Mouse (Mus musculus): Measurements from ENCODE around the gene Ltb. TPM values are rescaled to one million over a fixed set of nuclear protein-coding genes. Genes with fewer than 3 reads are reported as not detected.

The Ltb gene
- total and polyA plus RNA-seq, 2 experiments from 2014 or later, result 0.27 to 0.33 TPM

GRCm38 (mm10) chr17:35236390-35236746 is 42.1 kb downstream of the Ltb start:
- Histone ChIP-seq H3K27me3 (ENCODE audit: control insufficient read depth, insufficient read depth, low read length) (no peaks in the 10 kb centered on the region), H3K4me2 (ENCODE audit: low read depth, low read length) (peak overlapping the region; percentile 75), H3K4me3 (ENCODE audit: low read depth, low read length) (peak overlapping the region; percentile 59), H3K27ac (ENCODE audit: low read depth) (peak overlapping the region; percentile 89), H3K9ac (replicated peaks; ENCODE audit: low read depth, low read length) (peak overlapping the region; percentile 78; the same call in 1 of the 2 replicates), H3K4me1 (ENCODE audit: control insufficient read depth, insufficient read depth) (peaks cover 12% of the 10 kb centered on the region), H3K36me3 (replicated peaks; ENCODE audit: control insufficient read depth, insufficient read depth, low read length) (peaks cover 9% of the 10 kb centered on the region; the same call in 1 of the 2 replicates), H3K9me3 (replicated peaks; ENCODE audit: control insufficient read depth, low read length) (no peaks in the 10 kb centered on the region)
- ATAC-seq (ENCODE audit: insufficient read depth, low read depth) (peak; percentile 64), DNase-seq (ENCODE audit: low spot score) (peak; percentile 77)
- 1% methylated on average over 18 of the region's 18 CpGs for WGBS
- TF ChIP-seq EP300 (IDR thresholded peaks at IDR 0.05; ENCODE audit: low read depth) (no peak), CTCF (IDR thresholded peaks at IDR 0.05; ENCODE audit: low read depth) (peak; percentile 96)

GRCm38 (mm10) chr17:35236996-35237395 is 42.8 kb downstream of the Ltb start:
- TF ChIP-seq EP300 (IDR thresholded peaks at IDR 0.05; ENCODE audit: low read depth), result no peak
- no peak for TF ChIP-seq CTCF (IDR thresholded peaks at IDR 0.05; ENCODE audit: low read depth)
- H3K36me3 ChIP-seq (replicated peaks; ENCODE audit: control insufficient read depth, insufficient read depth, low read length), result 0 out of 2 replicates have a peak, but pooled peaks cover 8% of the 10 kb centered on the region
- no peak for ATAC-seq (ENCODE audit: insufficient read depth, low read depth)
- H3K4me3 ChIP-seq (ENCODE audit: low read depth, low read length), result no peak overlapping the region
- WGBS, result 69% methylated on average over 9 of the region's 9 CpGs
- no peaks in the 10 kb centered on the region for H3K27me3 ChIP-seq (ENCODE audit: control insufficient read depth, insufficient read depth, low read length)
- no peaks in the 10 kb centered on the region for H3K9me3 ChIP-seq (replicated peaks; ENCODE audit: control insufficient read depth, low read length)
- no peak for DNase-seq (ENCODE audit: low spot score)
- H3K4me1 ChIP-seq (ENCODE audit: control insufficient read depth, insufficient read depth), result peaks cover 12% of the 10 kb centered on the region
- no peak overlapping the region for H3K9ac ChIP-seq (replicated peaks; ENCODE audit: low read depth, low read length)
- no peak overlapping the region for H3K27ac ChIP-seq (ENCODE audit: low read depth)
- no peak overlapping the region for H3K4me2 ChIP-seq (ENCODE audit: low read depth, low read length)

GRCm38 (mm10) chr17:35237504-35237903 is 43.3 kb downstream of the Ltb start:
- peaks cover 12% of the 10 kb centered on the region for H3K4me1 ChIP-seq (ENCODE audit: control insufficient read depth, insufficient read depth)
- no peak overlapping the region for H3K4me3 ChIP-seq (ENCODE audit: low read depth, low read length)
- H3K36me3 ChIP-seq (replicated peaks; ENCODE audit: control insufficient read depth, insufficient read depth, low read length), result 0 out of 2 replicates have a peak, but pooled peaks cover 8% of the 10 kb centered on the region
- no peak for ATAC-seq (ENCODE audit: insufficient read depth, low read depth)
- TF ChIP-seq EP300 (IDR thresholded peaks at IDR 0.05; ENCODE audit: low read depth), result no peak
- no peak for TF ChIP-seq CTCF (IDR thresholded peaks at IDR 0.05; ENCODE audit: low read depth)
- no peak overlapping the region for H3K9ac ChIP-seq (replicated peaks; ENCODE audit: low read depth, low read length)
- WGBS, result 86% methylated on average over 12 of the region's 12 CpGs
- no peak overlapping the region for H3K27ac ChIP-seq (ENCODE audit: low read depth)
- H3K9me3 ChIP-seq (replicated peaks; ENCODE audit: control insufficient read depth, low read length), result no peaks in the 10 kb centered on the region
- no peak for DNase-seq (ENCODE audit: low spot score)
- H3K27me3 ChIP-seq (ENCODE audit: control insufficient read depth, insufficient read depth, low read length), result no peaks in the 10 kb centered on the region
- H3K4me2 ChIP-seq (ENCODE audit: low read depth, low read length), result no peak overlapping the region

- H3K9ac ChIP-seq (replicated peaks; ENCODE audit: low read depth, low read length), result no peak overlapping the region
- no peak overlapping the region for H3K4me2 ChIP-seq (ENCODE audit: low read depth, low read length)
- DNase-seq (ENCODE audit: low spot score) (no peak), ATAC-seq (ENCODE audit: insufficient read depth, low read depth) (no peak)
- peak overlapping the region; percentile 100 for H3K27ac ChIP-seq (ENCODE audit: low read depth)
- no peaks in the 10 kb centered on the region for H3K9me3 ChIP-seq (replicated peaks; ENCODE audit: control insufficient read depth, low read length)
- no peak overlapping the region for H3K4me3 ChIP-seq (ENCODE audit: low read depth, low read length)
- peaks cover 16% of the 10 kb centered on the region for H3K36me3 ChIP-seq (replicated peaks; ENCODE audit: control insufficient read depth, insufficient read depth, low read length)
- no peak for TF ChIP-seq CTCF (IDR thresholded peaks at IDR 0.05; ENCODE audit: low read depth)
- TF ChIP-seq EP300 (IDR thresholded peaks at IDR 0.05; ENCODE audit: low read depth), result no peak
- no peaks in the 10 kb centered on the region for H3K27me3 ChIP-seq (ENCODE audit: control insufficient read depth, insufficient read depth, low read length)
- 79% methylated on average over 5 of the region's 5 CpGs for WGBS
- peaks cover 24% of the 10 kb centered on the region for H3K4me1 ChIP-seq (ENCODE audit: control insufficient read depth, insufficient read depth)
These were observed 45.5 kb downstream of the Ltb start for GRCm38 (mm10) chr17:35239700-35240099.

GRCm38 (mm10) chr17:35240384-35241304 is 46.4 kb downstream of the Ltb start:
- 0 out of 2 replicates have a peak, but pooled peaks have one; percentile 0 for ATAC-seq (ENCODE audit: insufficient read depth, low read depth)
- no peaks in the 10 kb centered on the region for H3K27me3 ChIP-seq (ENCODE audit: control insufficient read depth, insufficient read depth, low read length)
- TF ChIP-seq EP300 (IDR thresholded peaks at IDR 0.05; ENCODE audit: low read depth) (no peak), CTCF (IDR thresholded peaks at IDR 0.05; ENCODE audit: low read depth) (no peak)
- peaks cover 25% of the 10 kb centered on the region for H3K36me3 ChIP-seq (replicated peaks; ENCODE audit: control insufficient read depth, insufficient read depth, low read length)
- DNase-seq (ENCODE audit: low spot score), result no peak
- peaks cover 24% of the 10 kb centered on the region for H3K4me1 ChIP-seq (ENCODE audit: control insufficient read depth, insufficient read depth)
- WGBS, result 33% methylated on average over 12 of the region's 12 CpGs
- peak overlapping the region; percentile 17; the same call in 1 of the 2 replicates for H3K9ac ChIP-seq (replicated peaks; ENCODE audit: low read depth, low read length)
- no peaks in the 10 kb centered on the region for H3K9me3 ChIP-seq (replicated peaks; ENCODE audit: control insufficient read depth, low read length)
- peak overlapping the region; percentile 90 for H3K4me3 ChIP-seq (ENCODE audit: low read depth, low read length)
- H3K27ac ChIP-seq (ENCODE audit: low read depth), result peak overlapping the region; percentile 100
- peak overlapping the region; percentile 77 for H3K4me2 ChIP-seq (ENCODE audit: low read depth, low read length)

Measured in heart, postnatal 0 days (tissue).